Mouse (Mus musculus) neural tube, embryonic 11.5 days (tissue): Measurements from ENCODE around the gene Rras2. TPM values are rescaled to one million over a fixed set of nuclear protein-coding genes. Genes with fewer than 3 reads are reported as not detected.

Experiments used
- ATAC-seq: fragments of 200-750 bp; cut with Nextera tagmentation; 2 replicates; pipeline ENCODE4 v1.8.0; 2017; ENCODE audit warnings: moderate number of reproducible peaks, mild to moderate bottlenecking, moderate TSS enrichment, moderate library complexity; ENCODE audit not compliant: insufficient read depth, low FRiP score, low TSS enrichment
- DNase-seq: peaks from one replicate; pipeline ENCODE4 v3.0.0-alpha.2; 2015; ENCODE audit warnings: low spot score
- H3K27ac ChIP-seq: fragments of 300-500 bp; sonication (generic); 2 replicates; pipeline ENCODE4 v1.5.1; 2014; ENCODE audit warnings: low read depth, mild to moderate bottlenecking, low read length
- H3K27me3 ChIP-seq: fragments of 300-500 bp; sonication (generic); 2 replicates; pipeline ENCODE4 v1.6.1; 2014; ENCODE audit warnings: mild to moderate bottlenecking, low read length, mixed read lengths; ENCODE audit not compliant: control insufficient read depth, insufficient read depth
- H3K36me3 ChIP-seq: fragments of 300-500 bp; sonication (generic); 2 replicates; pipeline ENCODE4 v1.6.1; 2014; ENCODE audit warnings: mild to moderate bottlenecking, low read length, moderate library complexity, mixed read lengths; ENCODE audit not compliant: control insufficient read depth, insufficient read depth
- H3K4me1 ChIP-seq: fragments of 300-500 bp; sonication (generic); 2 replicates; pipeline ENCODE4 v1.6.1; 2014; ENCODE audit warnings: low read length, mixed read lengths; ENCODE audit not compliant: control insufficient read depth, insufficient read depth
- H3K4me2 ChIP-seq: fragments of 300-500 bp; sonication (generic); 2 replicates; pipeline ENCODE4 v1.6.1; 2014; ENCODE audit warnings: low read depth, mild to moderate bottlenecking, moderate library complexity
- H3K4me3 ChIP-seq: fragments of 300-500 bp; sonication (generic); 2 replicates; pipeline ENCODE4 v1.5.1; 2014; ENCODE audit warnings: low read depth, low read length
- H3K9ac ChIP-seq: fragments of 300-500 bp; sonication (generic); 2 replicates; pipeline ENCODE4 v1.6.1; 2014; ENCODE audit warnings: mild to moderate bottlenecking, low read length
- H3K9me3 ChIP-seq: fragments of 300-500 bp; sonication (generic); 2 replicates; pipeline ENCODE4 v1.6.1; 2016; ENCODE audit warnings: low read length; ENCODE audit not compliant: control insufficient read depth
- WGBS: fragments of 180-500 bp; shearing (Covaris S2); extraction: QIAGEN DNeasy Blood & Tissue Kit; methylation state at CpG from one replicate; pipeline ENCODE4 v1.1.7; 2014; 5-methylcytosine and 5-hydroxymethylcytosine counted together
- polyA plus RNA-seq: library from polyadenylated mRNA; unstranded; fragments of >200 nt; fragmentation: Nextera tagmentation; extraction: Ambion mirVana; gene quantifications from 2 replicates; pipeline ENCODE4 v1.2.1, GENCODE M21; 2014

Rras2 gene
- polyA plus RNA-seq, 1 experiment from 2014 or later: 25.4 TPM

GRCm38 (mm10) chr7:114071851-114072616 lies 45.5 kb downstream of the Rras2 start:
- Histone ChIP-seq H3K4me1 (peaks cover 7% of the 10 kb centered on the region), H3K4me2 (no peak overlapping the region), H3K9me3 (no peaks in the 10 kb centered on the region), H3K36me3 (no peaks in the 10 kb centered on the region), H3K9ac (no peak overlapping the region), H3K27me3 (no peaks in the 10 kb centered on the region), H3K27ac (no peak overlapping the region), H3K4me3 (no peak overlapping the region)
- WGBS: 32% methylated on average over 13 of the region's 13 CpGs
- ATAC-seq (no peak), DNase-seq (peak; percentile 33)

DNA sequence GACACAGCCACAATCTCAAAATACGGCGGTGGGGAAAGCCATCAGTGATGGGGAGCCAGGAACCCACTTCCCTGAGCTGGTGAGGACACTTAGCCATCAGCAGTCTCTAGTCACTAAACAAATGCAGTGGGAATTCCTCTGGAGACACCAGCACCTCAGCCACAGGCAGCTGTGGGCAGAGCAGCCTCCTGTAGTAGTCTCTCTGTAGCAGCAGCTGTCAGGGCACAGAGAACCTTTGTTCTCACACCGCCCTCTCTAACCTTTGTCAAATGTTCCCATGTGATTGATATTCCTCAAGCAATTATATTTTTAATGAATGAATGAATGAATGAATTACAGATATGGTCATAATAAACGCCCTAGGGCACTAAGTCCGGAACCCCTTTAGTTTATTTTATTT lies 46.2 kb downstream of the Rras2 start:
- Histone ChIP-seq H3K36me3 (no peaks in the 10 kb centered on the region), H3K4me1 (peaks cover 10% of the 10 kb centered on the region), H3K27ac (no peak overlapping the region), H3K9me3 (no peaks in the 10 kb centered on the region), H3K4me2 (no peak overlapping the region), H3K27me3 (no peaks in the 10 kb centered on the region), H3K9ac (no peak overlapping the region; the same call in 1 of the 2 replicates), H3K4me3 (no peak overlapping the region)
- 67% methylated on average over 5 of the region's 5 CpGs for WGBS
- ATAC-seq (no peak), DNase-seq (no peak)

GRCm38 (mm10) chr7:114070458-114070840 lies 47.1 kb downstream of the Rras2 start:
- Histone ChIP-seq H3K4me2 (no peak overlapping the region), H3K9ac (no peak overlapping the region), H3K4me3 (no peak overlapping the region), H3K27me3 (no peaks in the 10 kb centered on the region), H3K4me1 (peaks cover 11% of the 10 kb centered on the region), H3K9me3 (no peaks in the 10 kb centered on the region), H3K36me3 (no peaks in the 10 kb centered on the region), H3K27ac (no peak overlapping the region)
- 57% methylated on average over 3 of the region's 3 CpGs for WGBS
- DNase-seq (no peak), ATAC-seq (no peak)

GRCm38 (mm10) chr7:114069726-114070457 lies 47.7 kb downstream of the Rras2 start:
- H3K9ac ChIP-seq: no peak overlapping the region
- H3K4me2 ChIP-seq: no peak overlapping the region
- no peaks in the 10 kb centered on the region for H3K9me3 ChIP-seq
- no peak overlapping the region for H3K27ac ChIP-seq
- peaks cover 11% of the 10 kb centered on the region for H3K4me1 ChIP-seq
- WGBS: 82% methylated on average over 11 of the region's 11 CpGs
- ATAC-seq (no peak), DNase-seq (no peak)
- H3K4me3 ChIP-seq: no peak overlapping the region
- no peaks in the 10 kb centered on the region for H3K36me3 ChIP-seq
- H3K27me3 ChIP-seq: no peaks in the 10 kb centered on the region

GRCm38 (mm10) chr7:114068956-114069533 lies 48.5 kb downstream of the Rras2 start:
- Histone ChIP-seq H3K9ac (no peak overlapping the region), H3K27me3 (no peaks in the 10 kb centered on the region), H3K4me2 (no peak overlapping the region), H3K9me3 (no peaks in the 10 kb centered on the region), H3K27ac (no peak overlapping the region), H3K4me1 (peaks cover 11% of the 10 kb centered on the region), H3K36me3 (no peaks in the 10 kb centered on the region), H3K4me3 (no peak overlapping the region)
- ATAC-seq: no peak
- no peak for DNase-seq
- 81% methylated on average over 11 of the region's 11 CpGs for WGBS

GRCm38 (mm10) chr7:114066529-114067178 lies 50.9 kb downstream of the Rras2 start:
- Histone ChIP-seq H3K36me3 (no peaks in the 10 kb centered on the region), H3K4me2 (peak overlapping the region; percentile 38), H3K9ac (no peak overlapping the region), H3K27ac (no peak overlapping the region), H3K4me3 (peak overlapping the region; percentile 22; the same call in 1 of the 2 replicates), H3K9me3 (no peaks in the 10 kb centered on the region), H3K27me3 (no peaks in the 10 kb centered on the region), H3K4me1 (peaks cover 8% of the 10 kb centered on the region)
- 1% methylated on average over 14 of the region's 14 CpGs for WGBS
- DNase-seq (peak; percentile 90), ATAC-seq (peak; percentile 82)

DNA sequence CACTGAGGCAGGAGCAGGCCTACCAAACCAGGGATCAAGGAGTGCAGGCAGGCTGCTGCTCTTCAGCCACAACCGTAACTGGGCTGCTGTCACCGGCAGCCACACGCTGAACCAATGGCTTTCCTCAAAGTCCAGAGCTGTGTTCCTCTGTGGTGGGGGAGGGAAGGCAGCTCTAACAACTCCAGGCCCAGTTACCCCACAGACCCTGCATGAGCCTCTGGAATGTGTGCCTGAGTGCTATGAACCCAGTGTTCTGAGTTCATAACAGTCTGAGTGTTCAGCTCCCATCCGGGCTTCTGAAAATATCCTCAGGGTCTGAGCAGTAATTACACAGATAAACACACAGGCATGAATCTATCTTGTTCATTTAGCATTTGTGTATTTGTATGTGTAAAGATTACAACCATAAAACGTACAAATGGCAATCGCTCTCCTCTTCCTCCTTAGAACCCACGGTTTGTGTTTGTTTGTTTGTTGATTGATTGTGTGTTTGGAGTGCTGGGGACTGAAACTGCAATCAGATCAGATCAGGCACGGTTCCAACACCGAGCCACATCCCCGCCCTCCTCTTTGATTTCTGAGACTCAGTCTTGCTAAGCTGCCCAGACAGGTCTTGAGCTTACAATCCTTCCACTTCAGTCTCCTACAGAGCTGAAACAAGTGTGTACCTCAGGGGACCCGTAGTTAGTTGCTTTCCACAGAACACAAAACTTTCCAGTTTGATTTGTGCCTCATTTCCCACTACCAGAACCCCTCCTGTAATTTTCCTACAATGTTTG lies 52.0 kb downstream of the Rras2 start:
- DNase-seq: no peak
- no peak overlapping the region for H3K9ac ChIP-seq

GRCm38 (mm10) chr7:114063966-114064365 lies 53.6 kb downstream of the Rras2 start:
- ATAC-seq (no peak), DNase-seq (no peak)
- H3K4me1 ChIP-seq: 0 out of 2 replicates have a peak, but pooled peaks cover 4% of the 10 kb centered on the region
- H3K9ac ChIP-seq: no peak overlapping the region; the same call in 1 of the 2 replicates
- no peak overlapping the region for H3K4me3 ChIP-seq
- H3K36me3 ChIP-seq: no peaks in the 10 kb centered on the region
- no peaks in the 10 kb centered on the region for H3K27me3 ChIP-seq
- no peak overlapping the region for H3K27ac ChIP-seq
- no peak overlapping the region for H3K4me2 ChIP-seq
- WGBS: 93% methylated on average over 6 of the region's 6 CpGs
- no peaks in the 10 kb centered on the region for H3K9me3 ChIP-seq

More for the DNA sequence above, 52.0 kb downstream of the Rras2 start:
- Histone ChIP-seq H3K4me1 (0 out of 2 replicates have a peak, but pooled peaks cover 4% of the 10 kb centered on the region), H3K36me3 (no peaks in the 10 kb centered on the region), H3K9me3 (no peaks in the 10 kb centered on the region), H3K4me2 (no peak overlapping the region), H3K27me3 (no peaks in the 10 kb centered on the region), H3K27ac (no peak overlapping the region), H3K4me3 (no peak overlapping the region)
- no peak for ATAC-seq
- 31% methylated on average over 11 of the region's 11 CpGs for WGBS
